Mouse (Mus musculus) T-helper 1 cell (primary cell): ENCODE measurements around the gene Stxbp4.

Experiments used
- in situ Hi-C: fragments of 300-600 bp; cut with MboI, MseI; formaldehyde crosslinking; loops from one replicate; pipeline ENCODE4 v1.15.1; 2025; ENCODE audit warnings: high pct_unique_total_duplicates

Gene Stxbp4

DNA sequence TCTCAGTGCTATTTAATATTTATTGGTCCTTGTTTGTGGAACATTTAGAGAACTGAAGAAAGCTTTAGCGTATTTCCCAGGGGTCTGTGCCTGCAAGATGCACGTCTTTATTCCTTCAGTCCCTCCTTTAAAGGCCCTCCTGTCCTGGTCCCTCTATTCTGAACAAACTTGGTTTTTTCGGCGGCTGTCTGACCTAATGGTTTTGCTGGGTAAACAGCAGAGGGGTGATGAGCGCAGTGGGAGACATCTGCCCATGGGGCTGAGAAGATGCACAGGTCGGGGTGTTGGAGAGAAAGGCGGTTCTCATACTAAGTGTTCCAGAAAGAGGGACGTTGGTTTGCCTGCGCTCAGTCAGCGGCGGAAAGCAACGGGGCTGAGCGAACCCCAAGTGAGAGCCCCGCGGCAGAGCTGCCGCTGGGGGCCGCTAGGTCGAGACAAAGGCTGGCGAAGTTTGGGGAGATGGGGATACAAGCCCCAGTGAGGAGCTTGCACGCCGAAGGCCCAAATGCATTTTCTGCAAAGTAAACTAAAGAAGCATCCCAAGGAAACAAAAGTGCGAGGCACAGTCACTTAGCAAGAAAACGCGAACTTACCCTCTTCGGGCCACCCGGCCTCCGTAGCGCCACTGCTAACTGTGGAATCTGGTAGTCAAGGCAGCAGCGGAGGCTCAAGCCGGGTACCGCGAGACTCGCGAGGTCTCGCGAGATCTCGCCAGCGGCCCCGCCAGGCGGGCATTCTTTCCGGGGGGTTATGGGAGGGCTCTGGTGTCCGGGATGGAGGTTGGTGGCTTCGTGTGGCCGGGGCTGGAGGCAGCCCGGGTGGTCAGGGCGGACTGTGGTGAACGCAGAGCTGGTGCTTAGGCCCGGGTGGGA, at the start of gene Stxbp4, which contains the start of gene Cox11:
Gene Stxbp4 (minus strand): TSS at position 645 of the 872 bp plus-strand sequence.
Gene Cox11 (plus strand): TSS at position 734 of the 872 bp plus-strand sequence.
- in situ Hi-C loops: no loop called here

- in situ Hi-C loops: no loop called here
These were observed 49.2 kb upstream of the Stxbp4 start for GRCm38 (mm10) chr11:90687040-90687439.

DNA sequence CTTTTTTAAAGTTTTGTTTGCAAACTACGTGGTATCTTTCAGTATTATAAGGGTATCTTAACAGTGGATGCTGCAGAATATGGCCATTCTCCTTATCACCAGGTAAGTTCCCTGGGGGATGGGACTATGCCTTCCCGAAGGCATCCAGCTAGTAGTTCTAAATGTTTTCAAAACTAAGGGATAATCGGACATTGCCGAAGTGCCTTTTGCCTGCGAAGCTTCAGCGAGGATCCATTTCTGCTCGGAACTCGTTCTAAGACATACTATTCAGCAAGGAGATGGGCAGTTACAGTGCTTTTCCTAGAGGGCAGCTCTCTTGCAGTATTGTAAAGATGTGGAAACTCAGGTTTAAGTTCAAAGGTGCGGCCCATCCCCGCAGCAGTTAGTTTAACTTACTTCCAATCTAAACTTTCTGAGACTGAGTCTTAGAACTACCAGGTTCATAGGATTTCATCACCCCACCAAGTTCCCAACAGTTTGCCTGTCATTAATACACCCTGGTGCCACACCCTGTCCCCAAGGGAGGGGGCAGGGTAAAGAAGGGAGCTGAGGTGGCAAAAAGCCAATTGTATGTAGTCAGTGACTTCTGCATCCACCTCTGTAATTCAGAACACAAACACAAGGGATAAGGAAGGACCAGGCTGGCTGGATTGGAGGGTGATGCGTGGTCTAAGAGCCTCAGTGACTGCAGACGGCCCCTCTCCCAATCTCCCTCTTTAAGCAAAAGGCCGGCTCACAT, 48.6 kb upstream of the Stxbp4 start:
- in situ Hi-C loops: no loop called here

- in situ Hi-C loops: no loop called here
These were observed 47.3 kb upstream of the Stxbp4 start for GRCm38 (mm10) chr11:90685196-90685595.

GRCm38 (mm10) chr11:90684765-90685164, 46.9 kb upstream of the Stxbp4 start:
- in situ Hi-C loops: no loop called here

- in situ Hi-C loops: no loop called here
These were observed 43.3 kb upstream of the Stxbp4 start for GRCm38 (mm10) chr11:90681171-90681570.

GRCm38 (mm10) chr11:90678582-90678981, 40.7 kb upstream of the Stxbp4 start:
- in situ Hi-C loops: no loop called here

- in situ Hi-C loops: no loop called here
These were observed 39.9 kb upstream of the Stxbp4 start for GRCm38 (mm10) chr11:90677771-90678288.

- in situ Hi-C loops: no loop called here
These were observed 39.1 kb upstream of the Stxbp4 start for GRCm38 (mm10) chr11:90677027-90677426.

DNA sequence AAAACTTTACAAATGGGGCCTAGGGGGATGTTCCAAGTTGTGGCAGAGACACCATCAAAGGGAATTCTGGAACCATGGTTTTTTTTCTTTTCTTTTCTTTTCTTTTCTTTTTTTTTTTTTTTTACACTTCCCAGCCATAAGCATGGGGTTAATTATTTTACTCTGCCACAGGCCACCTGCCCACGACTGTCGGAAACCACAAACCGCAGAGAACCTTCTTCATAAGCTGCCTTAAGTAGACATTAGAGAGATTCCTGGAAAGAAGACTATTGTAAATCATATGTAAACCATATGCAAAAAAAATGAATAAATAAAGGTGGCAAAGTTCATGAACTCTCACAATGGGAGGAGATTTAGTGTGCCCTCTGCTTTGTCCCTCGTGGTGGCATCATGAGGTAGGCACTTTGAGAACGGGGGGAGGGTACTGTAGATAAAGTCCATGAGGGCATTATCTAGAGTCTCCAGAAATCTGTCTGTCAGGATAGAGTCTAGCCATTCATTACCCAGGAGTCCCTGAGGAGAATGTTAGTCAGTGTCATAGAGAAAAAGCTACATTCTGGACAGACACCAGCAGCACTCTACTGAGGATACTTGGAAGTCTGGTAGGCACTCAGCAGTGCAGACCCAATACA, 37.7 kb upstream of the Stxbp4 start:
- in situ Hi-C loops: no loop called here

DNA sequence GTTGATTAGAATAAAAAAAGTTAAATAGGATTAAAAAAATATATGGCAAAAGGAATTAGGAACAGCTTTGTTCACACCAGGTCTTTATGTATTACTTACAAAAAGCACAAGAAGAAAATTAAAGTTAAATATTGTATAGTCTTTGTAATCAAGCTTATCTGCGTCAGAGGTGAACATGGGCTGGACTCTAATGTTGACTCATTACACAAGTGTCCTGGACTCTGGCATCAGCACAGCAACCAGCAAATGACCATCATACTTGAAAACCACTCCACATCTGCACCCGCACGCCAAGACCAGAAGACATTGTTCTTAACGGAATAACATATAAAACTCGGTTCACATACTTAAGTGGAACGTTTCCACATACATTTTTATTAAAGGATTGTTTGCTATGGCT, 29.4 kb upstream of the Stxbp4 start:
- in situ Hi-C loops: no loop called here

- in situ Hi-C loops: no loop called here
These were observed 29.0 kb upstream of the Stxbp4 start for GRCm38 (mm10) chr11:90666916-90667315.

- in situ Hi-C loops: no loop called here
These were observed 28.4 kb upstream of the Stxbp4 start for GRCm38 (mm10) chr11:90666144-90666757.

DNA sequence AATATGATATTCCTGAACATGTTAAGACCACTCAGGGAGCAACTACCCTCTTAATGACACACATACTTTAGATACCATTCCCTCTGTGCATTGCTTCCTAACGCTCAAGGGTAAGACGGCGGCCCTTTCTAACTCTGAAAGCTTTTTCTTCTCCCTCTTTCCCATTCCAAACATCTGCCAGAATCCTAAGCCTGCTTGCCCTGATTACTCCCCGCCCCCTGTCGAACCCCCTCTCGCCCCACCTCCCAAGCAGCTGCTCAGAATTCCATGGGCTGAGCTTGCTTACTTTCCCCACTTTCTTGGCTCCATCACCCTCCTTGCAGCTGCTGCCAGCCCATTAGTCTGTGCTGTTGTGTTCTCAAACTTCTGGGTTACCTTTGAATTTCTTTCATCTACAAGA, 27.3 kb upstream of the Stxbp4 start:
- in situ Hi-C loops: no loop called here

DNA sequence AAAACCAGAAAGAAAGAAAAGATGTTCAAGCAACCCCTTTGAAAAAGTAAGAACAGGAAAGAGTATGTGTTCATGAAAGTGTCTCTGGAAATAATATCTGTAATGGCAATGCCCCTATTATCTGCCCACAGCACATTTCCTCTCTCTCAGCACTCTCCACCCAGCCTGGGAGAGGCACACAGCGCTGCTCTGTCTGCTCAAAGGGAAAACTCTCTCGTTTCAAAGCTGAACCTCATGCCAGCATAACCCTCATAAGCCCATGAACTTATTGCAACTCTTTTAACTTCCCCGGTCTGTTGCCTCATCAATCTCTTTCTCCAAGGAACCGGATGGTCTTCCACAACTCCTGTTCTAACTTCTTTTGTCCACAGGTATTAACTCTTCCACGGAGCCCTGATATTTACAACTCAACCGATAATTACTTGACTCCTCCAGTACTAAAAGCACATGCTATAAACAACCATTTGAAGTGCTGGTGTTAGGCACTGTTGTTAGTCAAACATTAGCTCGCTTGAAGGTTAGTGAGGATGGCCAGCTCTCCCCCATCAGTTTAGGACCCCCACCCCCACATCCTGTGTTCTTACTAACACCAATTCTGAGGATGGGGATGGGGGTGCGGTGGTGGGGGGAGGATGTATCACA, 26.6 kb upstream of the Stxbp4 start:
- in situ Hi-C loops: no loop called here

DNA sequence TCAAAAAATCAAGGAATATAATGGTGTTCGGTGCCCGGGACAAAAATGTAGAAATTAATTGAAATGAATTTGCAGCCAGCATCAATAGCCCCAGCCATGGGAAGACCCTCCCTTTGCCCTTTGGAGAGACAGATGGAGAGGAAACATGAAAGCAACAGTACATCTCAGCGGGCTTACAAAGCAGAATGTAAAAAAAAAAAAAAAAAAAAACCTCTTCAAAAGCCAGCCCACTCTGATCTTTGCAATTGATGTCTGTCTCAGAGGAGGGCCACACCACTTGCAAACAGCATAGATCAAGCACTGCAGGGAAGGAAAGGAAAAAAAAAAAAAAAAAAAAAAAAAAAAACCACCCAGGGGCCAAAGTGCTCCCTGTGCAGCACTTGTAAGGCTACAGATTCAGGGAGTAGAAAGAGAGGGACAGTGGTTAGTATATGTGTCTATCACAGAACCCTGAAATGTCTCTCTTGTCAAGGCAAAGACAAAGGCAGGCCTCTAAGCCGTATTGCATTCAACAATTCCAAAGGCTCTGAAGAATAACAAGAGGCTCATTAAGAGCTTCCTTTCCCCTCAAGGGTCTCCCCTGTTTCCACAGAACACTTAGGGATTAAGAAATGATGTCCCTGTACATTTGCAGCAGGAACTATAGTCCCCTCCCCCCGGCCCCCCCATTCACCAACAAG, 25.9 kb upstream of the Stxbp4 start:
- in situ Hi-C loops: no loop called here

GRCm38 (mm10) chr11:90663052-90663451, 25.2 kb upstream of the Stxbp4 start:
- in situ Hi-C loops: no loop called here

GRCm38 (mm10) chr11:90660662-90661061, 22.8 kb upstream of the Stxbp4 start:
- in situ Hi-C loops: no loop called here

DNA sequence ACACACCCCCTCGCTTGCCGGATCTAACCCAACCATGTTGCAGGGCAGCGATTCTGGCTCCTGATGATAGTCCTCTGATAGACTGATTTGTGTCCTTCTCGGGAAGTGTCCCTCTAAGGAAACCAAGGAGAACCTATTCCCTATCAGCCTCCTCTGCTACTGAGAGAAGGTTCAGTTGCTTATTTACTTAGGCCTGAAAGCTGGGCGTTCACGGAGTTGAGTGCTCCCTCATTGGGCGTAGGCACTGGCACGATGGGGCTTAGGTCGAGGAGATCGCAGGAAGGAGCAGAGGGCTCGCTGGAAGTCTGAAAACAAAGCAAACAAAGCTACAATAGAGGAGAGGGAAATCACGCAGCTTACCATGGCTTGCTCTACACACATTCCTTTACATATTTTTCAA, 19.6 kb upstream of the Stxbp4 start:
- in situ Hi-C loops: no loop called here

DNA sequence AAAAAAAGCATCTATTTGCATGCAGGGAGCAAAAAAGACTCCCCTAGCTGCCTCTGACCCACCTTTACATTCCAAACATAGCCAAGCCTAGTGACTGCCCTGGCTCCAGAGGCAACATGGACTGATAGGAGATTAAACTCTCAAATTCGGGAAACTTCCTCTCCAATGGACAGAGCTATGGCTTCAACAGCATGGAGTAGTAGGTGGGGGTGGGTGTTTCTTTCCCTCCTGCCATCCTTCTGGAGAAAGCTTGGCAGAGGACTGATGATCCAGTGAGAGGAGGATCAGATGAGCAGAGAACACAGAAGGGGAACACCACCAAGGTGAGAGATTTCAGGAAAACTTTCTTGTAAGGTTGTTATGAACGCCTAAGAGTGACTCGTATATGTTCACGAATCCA, 14.7 kb upstream of the Stxbp4 start:
- in situ Hi-C loops: no loop called here
